Mouse (Mus musculus): ENCODE data around the gene Sipa1.

Sipa1 gene

DNA sequence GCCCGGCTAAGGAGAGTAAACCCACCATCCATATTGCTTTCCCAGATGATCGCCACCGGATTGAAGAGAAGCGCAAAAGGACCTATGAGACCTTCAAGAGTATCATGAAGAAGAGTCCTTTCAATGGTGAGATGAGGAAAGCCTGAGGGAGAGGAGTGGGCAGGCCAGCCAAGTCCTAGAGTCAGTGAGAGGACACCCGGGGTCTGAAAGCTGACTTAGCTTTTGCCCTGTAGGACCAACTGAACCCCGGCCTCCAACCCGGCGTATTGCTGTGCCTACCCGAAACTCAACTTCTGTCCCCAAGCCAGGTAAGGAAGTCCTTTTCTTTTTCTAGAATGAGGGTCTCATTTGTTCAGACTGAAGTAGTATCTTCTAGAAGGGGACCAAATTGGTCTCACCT is 18.2 kb downstream of the Sipa1 start:
- no peak for DNase-seq (ENCODE audit: low spot score)

- no peak for DNase-seq (ENCODE audit: low spot score)
Measured at GRCm38 (mm10) chr19:5641641-5642040, 21.9 kb downstream of the Sipa1 start.

DNA sequence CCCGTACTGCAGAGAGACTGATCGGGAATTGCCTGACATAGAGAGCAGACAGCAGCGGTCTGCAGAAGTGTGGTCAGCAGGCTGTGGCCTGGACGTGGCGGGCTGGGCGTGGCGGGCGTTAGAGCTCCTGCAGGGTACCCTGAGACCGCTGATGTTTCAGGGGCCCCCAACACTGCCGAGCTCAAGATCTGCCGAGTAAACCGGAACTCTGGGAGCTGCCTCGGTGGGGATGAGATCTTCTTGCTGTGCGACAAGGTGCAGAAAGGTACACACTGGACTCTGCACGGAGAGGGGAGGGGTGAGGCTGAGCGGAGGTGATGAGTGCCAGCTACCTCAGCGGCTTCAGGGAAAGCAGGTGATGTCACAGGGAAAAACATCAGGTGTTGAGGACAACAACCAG is 22.5 kb downstream of the Sipa1 start:
- DNase-seq (ENCODE audit: low spot score): no peak

GRCm38 (mm10) chr19:5640339-5640738 is 23.2 kb downstream of the Sipa1 start:
- DNase-seq (ENCODE audit: low spot score): no peak

DNA sequence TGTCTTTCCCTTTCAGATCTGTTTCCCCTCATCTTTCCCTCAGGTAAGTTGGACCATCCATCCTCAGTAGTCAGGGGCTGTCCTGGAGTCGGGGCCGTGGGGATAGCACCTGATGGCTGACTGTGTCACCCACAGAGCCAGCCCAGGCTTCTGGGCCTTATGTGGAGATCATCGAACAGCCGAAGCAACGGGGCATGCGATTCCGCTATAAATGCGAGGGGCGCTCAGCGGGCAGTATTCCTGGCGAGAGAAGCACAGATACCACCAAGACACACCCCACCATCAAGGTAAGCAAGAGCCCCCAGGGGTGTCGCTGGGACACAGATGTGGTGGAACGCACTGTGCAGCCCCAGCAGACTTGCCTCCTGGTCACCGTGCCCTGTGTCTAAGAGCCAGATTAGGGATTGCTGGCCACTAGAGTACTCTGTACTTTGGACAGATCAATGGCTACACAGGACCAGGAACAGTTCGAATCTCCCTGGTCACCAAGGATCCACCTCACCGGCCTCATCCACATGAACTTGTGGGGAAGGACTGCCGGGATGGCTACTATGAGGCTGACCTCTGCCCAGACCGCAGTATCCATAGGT is 25.0 kb downstream of the Sipa1 start:
- DNase-seq (ENCODE audit: low spot score): peak; percentile 50

DNA sequence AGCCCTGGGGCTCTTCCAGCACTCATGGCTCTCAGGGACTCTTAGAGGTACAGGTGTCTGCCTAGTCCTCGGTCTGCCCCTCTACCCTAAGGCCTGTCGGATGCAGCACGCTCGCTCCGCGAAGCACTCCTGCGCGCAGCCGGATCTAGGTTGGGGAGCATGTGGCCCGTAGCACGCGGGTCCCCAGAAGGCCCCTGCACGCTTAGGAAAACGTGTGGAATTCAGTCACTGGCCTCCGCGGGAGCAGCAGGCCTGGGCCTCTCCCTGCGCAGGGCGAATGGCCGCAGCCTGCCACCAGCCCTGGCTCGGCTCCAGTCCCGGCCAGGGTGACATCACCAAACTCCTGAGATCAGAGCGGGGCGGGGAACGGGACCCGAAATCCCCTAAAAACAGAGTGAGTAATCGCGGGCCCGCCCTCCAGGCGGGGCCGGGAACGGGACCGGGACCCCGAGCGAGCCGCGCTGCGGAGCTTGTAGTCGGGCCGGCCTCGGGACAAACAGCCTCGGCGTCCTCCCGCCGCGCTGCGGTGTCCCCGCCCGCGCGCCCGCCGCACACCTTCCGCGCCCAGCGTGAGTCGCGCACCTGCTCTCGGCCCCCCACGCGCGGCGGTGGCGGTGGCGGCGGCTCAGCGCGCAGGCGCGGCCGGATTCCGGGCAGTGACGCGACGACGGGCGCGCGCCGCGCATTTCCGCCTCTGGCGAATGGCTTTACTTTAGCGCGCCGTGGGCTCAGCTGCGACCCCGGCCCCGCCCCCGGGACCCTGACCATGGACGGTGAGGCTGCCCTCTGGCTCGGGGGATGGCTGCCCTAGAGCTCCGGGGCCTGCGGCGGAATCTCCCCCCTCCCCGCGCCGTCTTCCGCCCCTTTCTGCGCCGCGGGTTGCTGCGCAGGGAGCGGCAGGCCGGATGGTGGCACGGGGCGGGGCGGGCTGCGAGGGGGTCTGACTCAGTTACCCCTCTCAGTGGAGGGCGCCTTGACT is 26.1 kb downstream of the Sipa1 start, which contains the start of gene Rela:
TSS of gene Rela (plus strand) at position 415 of the 979 bp plus-strand sequence.
- DNase-seq (ENCODE audit: low spot score): peak; percentile 94

DNA sequence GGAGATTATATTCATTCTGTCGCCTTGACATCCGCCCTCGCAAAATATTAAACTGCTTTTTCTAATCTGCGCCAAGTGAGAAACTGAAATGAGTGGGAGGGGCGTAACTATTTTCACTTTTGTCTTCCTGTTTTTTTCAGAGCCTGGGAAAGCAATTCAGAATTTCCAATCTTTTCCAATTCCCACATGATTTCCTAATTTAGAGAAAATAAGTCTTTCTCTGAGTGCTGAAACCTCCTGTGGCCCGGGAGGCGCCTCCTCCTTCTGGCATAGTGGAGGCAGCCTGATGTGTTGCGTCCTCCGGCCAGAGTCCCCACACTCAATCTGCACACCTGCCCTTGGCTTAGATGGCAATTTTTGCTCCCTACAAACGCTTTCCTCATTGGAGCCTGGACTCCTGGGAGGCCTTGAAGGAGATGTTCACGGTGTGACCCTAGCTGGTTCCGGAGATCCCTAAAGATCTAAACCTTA is 26.9 kb downstream of the Sipa1 start:
- DNase-seq (ENCODE audit: low spot score): peak; percentile 52

- no peak for DNase-seq (ENCODE audit: low spot score)
Measured at GRCm38 (mm10) chr19:5636036-5636570, 27.4 kb downstream of the Sipa1 start.

DNA sequence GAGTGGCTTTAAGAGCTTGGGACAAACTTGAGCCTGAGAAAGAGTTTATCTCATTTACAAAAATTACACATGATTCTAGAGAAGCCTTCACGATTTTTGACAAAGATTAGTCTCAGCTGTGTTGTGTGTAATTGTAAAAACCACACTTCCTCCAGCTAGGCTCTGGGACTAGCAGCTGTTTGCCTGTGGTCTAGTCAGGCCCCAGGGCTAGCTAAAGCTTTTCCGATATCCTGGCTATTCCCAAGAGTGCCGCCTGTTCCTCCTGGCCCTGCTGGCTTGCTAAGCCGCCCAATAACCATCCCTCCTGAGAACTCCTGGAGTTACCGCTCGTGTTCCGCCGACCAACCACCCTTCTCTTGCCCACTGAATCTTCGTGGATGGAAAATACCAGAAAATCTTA is 31.4 kb downstream of the Sipa1 start:
- DNase-seq (ENCODE audit: low spot score): no peak

GRCm38 (mm10) chr19:5629907-5630306 is 33.6 kb downstream of the Sipa1 start:
- no peak for DNase-seq (ENCODE audit: low spot score)

GRCm38 (mm10) chr19:5625311-5625710 is 38.2 kb downstream of the Sipa1 start:
- no peak for DNase-seq (ENCODE audit: low spot score)

- DNase-seq (ENCODE audit: low spot score): no peak
Measured at GRCm38 (mm10) chr19:5621884-5622283, 41.6 kb downstream of the Sipa1 start.

GRCm38 (mm10) chr19:5620007-5620406 is 43.5 kb downstream of the Sipa1 start:
- no peak for DNase-seq (ENCODE audit: low spot score)

GRCm38 (mm10) chr19:5614953-5615352 is 48.6 kb downstream of the Sipa1 start:
- DNase-seq (ENCODE audit: low spot score): no peak

- no peak for DNase-seq (ENCODE audit: low spot score)
Measured at GRCm38 (mm10) chr19:5612762-5613411, 50.6 kb downstream of the Sipa1 start.

DNA sequence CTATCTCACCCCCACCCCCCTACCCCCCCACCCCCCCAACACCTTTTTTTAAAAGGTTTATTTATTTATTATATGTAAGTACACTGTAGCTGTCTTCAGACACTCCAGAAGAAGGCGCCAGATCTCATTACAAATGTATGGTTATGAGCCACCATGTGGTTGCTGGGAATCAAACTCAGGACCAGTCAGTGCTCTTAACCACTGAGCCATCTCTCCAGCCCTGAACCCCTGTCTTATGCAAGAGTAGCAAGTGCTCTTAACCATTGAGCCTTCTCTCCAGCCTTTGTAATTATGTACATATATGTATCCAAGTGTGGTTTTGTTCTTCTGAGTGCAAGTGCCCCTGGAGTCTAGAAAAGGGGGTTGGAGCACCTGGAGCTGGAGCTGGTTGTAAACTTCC is 51.5 kb downstream of the Sipa1 start:
- no peak for DNase-seq (ENCODE audit: low spot score)

DNA sequence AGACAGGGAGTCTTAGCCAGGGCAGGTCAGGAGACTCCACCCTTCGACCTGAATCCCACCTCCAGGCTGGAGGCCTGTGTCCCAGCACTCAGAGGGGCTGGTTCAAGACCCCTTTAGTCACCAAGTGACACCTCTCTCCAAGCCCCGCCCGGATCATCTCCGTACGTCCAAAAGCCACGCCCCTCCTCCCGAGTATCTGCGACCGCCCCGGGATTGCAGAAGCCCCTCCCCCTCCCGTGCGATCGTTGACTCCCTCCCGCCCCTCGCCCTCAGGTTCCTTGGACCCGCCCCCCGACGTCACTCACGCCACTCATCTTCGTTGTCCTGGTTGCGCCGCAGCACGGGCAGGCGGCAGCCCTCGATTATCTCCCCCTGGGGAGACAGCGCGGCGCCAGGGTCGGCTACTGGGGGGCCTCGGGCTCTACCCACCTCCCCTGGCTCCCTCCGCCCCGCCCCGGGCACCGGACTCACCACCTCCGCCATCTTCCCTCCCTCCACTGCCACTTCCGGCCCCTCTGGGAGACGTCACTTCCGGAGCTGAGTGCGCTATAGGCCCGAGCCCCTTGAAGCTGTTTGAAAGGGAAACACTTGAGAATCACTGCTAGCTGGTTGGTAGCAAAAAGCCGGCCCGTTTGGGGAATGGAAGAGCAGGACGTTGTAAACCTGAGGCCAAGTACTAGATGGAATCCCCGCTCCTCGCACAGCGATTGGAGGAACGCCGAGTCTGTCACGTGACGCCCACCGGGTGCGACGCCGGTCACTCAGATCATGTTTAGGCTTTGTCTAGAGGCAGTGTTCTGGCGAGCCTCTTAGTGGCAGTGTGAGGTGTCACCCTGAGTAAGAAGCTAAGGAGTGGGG is 53.7 kb downstream of the Sipa1 start, which contains the start of gene Kat5:
TSS of gene Kat5 (minus strand) at position 691 of the 858 bp plus-strand sequence.
- DNase-seq (ENCODE audit: low spot score): peak; percentile 97

GRCm38 (mm10) chr19:5609171-5609546 is 54.3 kb downstream of the Sipa1 start:
- no peak for DNase-seq (ENCODE audit: low spot score)

DNA sequence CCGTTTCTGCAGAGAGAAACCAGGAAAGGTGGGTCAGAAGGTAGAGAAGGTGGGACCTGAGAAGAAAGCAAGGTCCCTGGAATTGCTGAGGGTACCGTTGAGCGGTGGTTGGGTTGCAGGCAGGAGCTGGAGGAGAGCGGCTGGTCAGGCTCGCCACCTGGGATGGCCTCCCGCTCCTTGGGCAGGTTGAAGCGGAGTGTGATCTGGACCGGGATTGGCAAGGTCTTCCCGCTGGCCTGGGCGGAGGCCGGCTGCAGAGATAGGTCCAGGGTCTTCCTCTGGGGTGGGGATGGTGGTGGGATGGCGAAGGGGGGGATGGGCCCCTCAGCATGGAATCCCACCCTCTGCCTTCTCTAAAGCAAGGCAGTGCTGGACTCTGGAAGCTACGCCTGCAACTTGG is 54.8 kb downstream of the Sipa1 start:
- no peak for DNase-seq (ENCODE audit: low spot score)

GRCm38 (mm10) chr19:5607705-5608410 is 55.6 kb downstream of the Sipa1 start:
- DNase-seq (ENCODE audit: low spot score): no peak

- DNase-seq (ENCODE audit: low spot score): no peak
Measured at GRCm38 (mm10) chr19:5606196-5606595, 57.3 kb downstream of the Sipa1 start.

Data from testis, postnatal 10 days (tissue).